Mouse (Mus musculus) stomach, postnatal 0 days (tissue): ENCODE data around the gene Ppfibp1. TPM values are rescaled to one million over a fixed set of nuclear protein-coding genes. Genes with fewer than 3 reads are reported as not detected.

Experiments
- ATAC-seq: fragments of 200-750 bp; cut with Nextera tagmentation; 2 replicates; pipeline ENCODE4 v1.8.0; 2017; ENCODE audit not compliant: low FRiP score, low TSS enrichment
- DNase-seq: peaks from one replicate; pipeline ENCODE4 v3.0.0-alpha.2; 2016; ENCODE audit warnings: low spot score
- H3K27ac ChIP-seq: fragments of 300-500 bp; sonication (generic); replicated peaks from 2 replicates; pipeline ENCODE4 v1.5.1; 2014; ENCODE audit warnings: mild to moderate bottlenecking, control low read depth
- H3K27me3 ChIP-seq: fragments of 300-500 bp; sonication (generic); 2 replicates; pipeline ENCODE4 v1.6.1; 2014; ENCODE audit warnings: low read length; ENCODE audit not compliant: control insufficient read depth, insufficient read depth
- H3K36me3 ChIP-seq: fragments of 300-500 bp; sonication (generic); 2 replicates; pipeline ENCODE4 v1.6.1; 2014; ENCODE audit warnings: low read length, mixed read lengths; ENCODE audit not compliant: control insufficient read depth, insufficient read depth
- H3K4me1 ChIP-seq: fragments of 300-500 bp; sonication (generic); replicated peaks from 2 replicates; pipeline ENCODE4 v1.6.1; 2014; ENCODE audit warnings: antibody characterized with exemption; ENCODE audit not compliant: control insufficient read depth, insufficient read depth
- H3K4me2 ChIP-seq: fragments of 300-500 bp; sonication (generic); replicated peaks from 2 replicates; pipeline ENCODE4 v1.6.1; 2014; ENCODE audit warnings: low read depth, mild to moderate bottlenecking, control low read depth, moderate library complexity
- H3K4me3 ChIP-seq: fragments of 300-500 bp; sonication (generic); 2 replicates; pipeline ENCODE4 v1.5.1; 2014; ENCODE audit warnings: low read depth, low read length, control low read depth
- H3K9ac ChIP-seq: fragments of 300-500 bp; sonication (generic); 2 replicates; pipeline ENCODE4 v1.6.1; 2014; ENCODE audit warnings: mild to moderate bottlenecking, low read length, control low read depth, mixed read lengths
- H3K9me3 ChIP-seq: fragments of 300-500 bp; sonication (generic); 2 replicates; pipeline ENCODE4 v1.6.1; 2016; ENCODE audit warnings: low read length; ENCODE audit not compliant: control insufficient read depth
- CTCF ChIP-seq: IDR thresholded peaks from 2 replicates; pipeline ENCODE4 v1.5.1; 2016; ENCODE audit warnings: antibody characterized with exemption, low read depth, mild to moderate bottlenecking, moderate library complexity
- EP300 ChIP-seq: optimal IDR thresholded peaks from 2 replicates; pipeline ENCODE3; 2016; ENCODE audit warnings: antibody characterized with exemption
- whole genome bisulfite sequencing: fragments of 180-500 bp; shearing (Covaris S2); extraction: QIAGEN DNeasy Blood & Tissue Kit; methylation state at CpG from one replicate; pipeline ENCODE4 v1.1.7; 2014; 5-methylcytosine and 5-hydroxymethylcytosine counted together
- polyA plus RNA-seq: library from polyadenylated mRNA; unstranded; fragments of >200 nt; fragmentation: Nextera tagmentation; extraction: Ambion mirVana; gene quantifications from 2 replicates; pipeline ENCODE4 v1.2.1, GENCODE M21; 2015

The Ppfibp1 gene
- polyA plus RNA-seq, 1 experiment from 2014 or later, result 29.8 TPM

DNA sequence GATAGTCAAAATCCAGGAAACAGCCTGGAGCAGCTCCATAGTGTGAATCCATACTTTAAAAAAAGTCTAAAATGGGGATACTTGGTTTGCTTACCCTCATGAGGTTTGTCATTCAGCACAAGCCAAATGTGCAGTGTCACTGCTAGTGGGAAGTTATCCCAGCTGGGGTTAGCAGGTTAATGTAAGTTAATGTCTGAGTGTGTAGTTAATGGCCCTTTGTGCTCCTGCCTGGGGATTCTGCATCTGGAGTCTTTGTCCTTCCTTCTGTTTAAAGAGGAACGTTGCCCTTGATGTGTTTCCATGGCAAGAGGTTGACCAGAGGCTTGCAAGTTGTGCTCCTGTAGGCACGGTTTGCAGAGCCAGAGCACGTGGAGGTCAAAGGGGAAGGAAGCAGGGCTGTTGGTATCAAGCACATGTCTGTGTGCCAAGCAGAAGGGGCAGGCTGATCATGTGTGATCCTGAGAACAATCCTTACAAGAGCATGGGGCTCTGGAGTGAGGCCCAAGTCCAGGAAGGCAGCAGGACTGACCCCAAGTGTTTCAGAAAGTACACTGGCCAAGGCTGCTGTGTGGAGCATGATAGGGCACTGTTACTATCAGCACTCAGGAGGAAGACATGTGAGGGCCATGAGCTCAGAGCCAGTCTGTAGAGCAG, 24.7 kb downstream of the Ppfibp1 start:
- Histone ChIP-seq H3K4me1 (peaks cover 6% of the 10 kb centered on the region), H3K27ac (peak overlapping the region; percentile 58), H3K9ac (no peak overlapping the region), H3K36me3 (no peaks in the 10 kb centered on the region), H3K4me3 (no peak overlapping the region), H3K4me2 (no peak overlapping the region), H3K9me3 (no peaks in the 10 kb centered on the region), H3K27me3 (no peaks in the 10 kb centered on the region)
- ATAC-seq (no peak; the same call in 1 of the 2 replicates), DNase-seq (no peak)
- WGBS, result 13% methylated on average over 3 of the region's 3 CpGs
- TF ChIP-seq CTCF (no peak), EP300 (no peak)

DNA sequence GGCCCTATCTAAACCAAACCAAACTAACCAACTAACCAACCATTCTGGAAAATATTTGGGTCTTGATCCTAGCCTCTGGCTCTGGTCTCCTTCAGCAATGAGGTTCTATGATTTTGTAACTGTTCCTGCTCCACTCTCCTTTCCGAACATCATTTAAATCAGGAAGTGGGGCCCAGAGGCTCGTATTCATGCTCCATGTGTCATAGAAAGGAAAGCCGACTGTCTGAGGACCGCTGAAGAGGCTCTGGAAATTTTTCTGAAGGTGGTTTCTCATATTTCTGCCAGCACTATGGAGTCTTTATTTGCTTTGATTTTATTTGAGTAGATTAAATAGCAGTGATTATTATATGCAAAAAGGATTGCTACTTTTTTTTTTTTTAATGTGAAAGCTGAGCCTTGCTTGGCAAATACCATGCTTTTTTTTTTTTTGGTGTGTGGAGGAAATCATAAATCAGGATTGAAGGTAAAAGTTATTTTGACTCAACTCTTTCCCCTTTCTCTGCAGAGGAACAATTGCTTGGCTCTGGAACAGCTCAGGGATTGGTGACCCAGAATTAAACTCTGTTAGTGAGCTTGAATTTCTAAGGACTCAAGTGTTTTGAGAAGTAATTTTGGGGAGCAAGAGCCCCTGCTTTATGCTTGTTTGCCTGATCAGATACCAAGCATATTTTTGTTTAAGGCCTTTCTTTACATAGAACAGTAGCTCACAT, 25.4 kb downstream of the Ppfibp1 start:
- TF ChIP-seq CTCF (no peak), EP300 (no peak)
- no peak overlapping the region for H3K4me2 ChIP-seq
- H3K9ac ChIP-seq, result no peak overlapping the region
- DNase-seq, result no peak
- H3K27me3 ChIP-seq, result no peaks in the 10 kb centered on the region
- 30% methylated on average over 4 of the region's 4 CpGs for WGBS
- no peaks in the 10 kb centered on the region for H3K9me3 ChIP-seq
- H3K27ac ChIP-seq, result peak overlapping the region; percentile 58
- no peak for ATAC-seq
- no peaks in the 10 kb centered on the region for H3K36me3 ChIP-seq
- peaks cover 6% of the 10 kb centered on the region for H3K4me1 ChIP-seq
- no peak overlapping the region for H3K4me3 ChIP-seq

- Histone ChIP-seq H3K36me3 (no peaks in the 10 kb centered on the region), H3K4me2 (no peak overlapping the region), H3K4me3 (no peak overlapping the region), H3K9me3 (no peaks in the 10 kb centered on the region), H3K27me3 (no peaks in the 10 kb centered on the region), H3K4me1 (peaks cover 6% of the 10 kb centered on the region), H3K9ac (no peak overlapping the region), H3K27ac (no peak overlapping the region)
- TF ChIP-seq EP300, result no peak
- TF ChIP-seq CTCF, result no peak
- no peak for ATAC-seq
- DNase-seq, result no peak
- WGBS, result 75% methylated on average over 1 of the region's 1 CpGs
These were observed 27.5 kb downstream of the Ppfibp1 start for GRCm38 (mm10) chr6:146915808-146916207.

DNA sequence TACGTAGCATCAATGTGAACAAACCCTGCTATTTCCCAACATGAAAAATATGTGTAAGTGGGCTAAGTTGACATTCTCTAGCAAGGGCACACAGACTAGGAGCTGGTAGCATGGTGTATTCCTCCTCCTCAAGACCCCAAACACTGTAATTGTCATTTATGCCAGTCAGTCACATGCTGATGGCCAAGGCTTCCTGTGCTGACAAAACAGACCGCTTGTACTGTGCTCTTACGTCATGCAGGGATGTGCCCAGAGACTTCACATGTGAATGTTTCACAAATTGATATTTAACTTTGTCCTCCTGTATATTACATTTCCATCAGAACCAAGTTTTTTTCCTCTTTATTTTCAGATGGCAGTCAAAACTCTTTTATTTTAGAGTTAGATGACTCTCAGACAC, 29.1 kb downstream of the Ppfibp1 start:
- TF ChIP-seq EP300, result no peak
- no peak for TF ChIP-seq CTCF
- Histone ChIP-seq H3K4me1 (peaks cover 6% of the 10 kb centered on the region), H3K9ac (no peak overlapping the region), H3K27me3 (no peaks in the 10 kb centered on the region), H3K4me2 (no peak overlapping the region), H3K4me3 (no peak overlapping the region), H3K9me3 (no peaks in the 10 kb centered on the region), H3K27ac (no peak overlapping the region), H3K36me3 (no peaks in the 10 kb centered on the region)
- 82% methylated on average over 3 of the region's 3 CpGs for WGBS
- no peak for DNase-seq
- no peak for ATAC-seq

DNA sequence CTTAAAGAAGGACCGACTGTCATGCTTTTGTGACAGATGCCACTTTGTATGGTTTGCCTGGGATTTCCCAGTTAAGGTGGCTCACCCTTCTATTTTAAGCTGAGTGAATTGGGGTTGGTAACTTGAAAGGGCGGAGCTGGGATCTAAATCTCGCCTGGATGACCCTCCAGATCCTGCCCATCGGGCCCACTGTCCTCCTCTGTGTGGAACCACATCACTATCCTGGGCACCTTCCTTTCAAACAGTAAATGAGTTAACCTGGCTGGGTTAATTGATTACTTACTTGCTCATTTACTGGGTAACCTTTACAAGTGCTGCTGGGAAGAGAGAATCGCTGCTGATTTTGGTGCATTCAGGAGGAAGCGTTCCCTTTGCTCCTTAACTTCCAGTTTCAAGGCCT, 30.1 kb downstream of the Ppfibp1 start:
- ATAC-seq (no peak), DNase-seq (no peak)
- Histone ChIP-seq H3K9me3 (no peaks in the 10 kb centered on the region), H3K4me3 (no peak overlapping the region), H3K27ac (no peak overlapping the region), H3K9ac (no peak overlapping the region), H3K4me1 (no peaks in the 10 kb centered on the region; the same call in 1 of the 2 replicates), H3K36me3 (no peaks in the 10 kb centered on the region), H3K27me3 (no peaks in the 10 kb centered on the region), H3K4me2 (no peak overlapping the region)
- TF ChIP-seq EP300 (no peak), CTCF (no peak)
- 93% methylated on average over 6 of the region's 6 CpGs for WGBS

DNA sequence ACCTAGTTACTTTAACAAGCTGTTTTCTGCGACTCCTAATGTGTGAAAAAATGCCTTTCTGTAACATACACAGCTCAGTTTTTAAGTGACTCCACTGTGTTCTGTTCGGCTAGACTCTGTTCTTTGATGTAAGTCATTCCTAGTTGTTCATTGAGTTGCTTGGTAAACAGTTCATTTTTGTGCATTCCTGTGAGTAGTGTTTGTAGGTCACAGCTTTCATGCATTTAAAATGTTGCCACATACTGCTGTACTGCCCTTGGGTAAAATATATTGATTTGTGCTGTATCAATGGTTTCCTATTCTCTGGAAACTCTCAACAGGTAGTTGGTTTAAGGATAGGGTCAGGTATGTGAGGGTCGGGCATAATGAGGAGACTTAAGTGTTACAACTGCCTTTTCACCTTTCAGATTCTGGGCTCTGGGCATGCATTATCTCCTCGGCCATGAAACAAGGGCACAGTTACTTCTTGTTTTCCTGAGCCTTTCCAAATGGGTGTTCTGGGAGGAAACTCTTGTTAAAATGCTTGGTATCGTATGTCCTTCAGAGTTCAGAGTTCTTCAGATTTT, 38.2 kb downstream of the Ppfibp1 start:
- Histone ChIP-seq H3K4me1 (no peaks in the 10 kb centered on the region), H3K9ac (no peak overlapping the region), H3K36me3 (no peaks in the 10 kb centered on the region), H3K27ac (no peak overlapping the region), H3K9me3 (no peaks in the 10 kb centered on the region), H3K27me3 (no peaks in the 10 kb centered on the region), H3K4me2 (no peak overlapping the region), H3K4me3 (no peak overlapping the region)
- TF ChIP-seq EP300, result no peak
- no peak for TF ChIP-seq CTCF
- DNase-seq (no peak), ATAC-seq (no peak)
- WGBS, result 53% methylated on average over 5 of the region's 5 CpGs
